Mouse (Mus musculus): ENCODE data around the gene Cpm. TPM values are rescaled to one million over a fixed set of nuclear protein-coding genes. Genes with fewer than 3 reads are reported as not detected.

Gene Cpm
- polyA plus RNA-seq, 1 experiment from 2014 or later = 5.4 TPM

- H3K4me3 ChIP-seq = no peak overlapping the region
- peaks cover 8% of the 10 kb centered on the region for H3K27me3 ChIP-seq (ENCODE audit: low read depth, poor library complexity, severe bottlenecking)
- no peaks in the 10 kb centered on the region for H3K9me3 ChIP-seq (replicated peaks)
- peaks cover 7% of the 10 kb centered on the region; the same call in 1 of the 2 replicates for H3K4me1 ChIP-seq
- H3K27ac ChIP-seq (replicated peaks) = no peak overlapping the region
- no peak for DNase-seq (ENCODE audit: low spot score)
- WGBS = 90% methylated on average over 12 of the region's 12 CpGs
- H3K36me3 ChIP-seq = no peaks in the 10 kb centered on the region
Measured at GRCm38 (mm10) chr10:117621616-117622533, 7.4 kb upstream of the Cpm start.

- peaks cover 22% of the 10 kb centered on the region for H3K27me3 ChIP-seq (ENCODE audit: low read depth, poor library complexity, severe bottlenecking)
- DNase-seq (ENCODE audit: low spot score) = no peak
- H3K9me3 ChIP-seq (replicated peaks) = no peaks in the 10 kb centered on the region
- H3K27ac ChIP-seq (replicated peaks) = no peak overlapping the region
- H3K36me3 ChIP-seq = no peaks in the 10 kb centered on the region
- H3K4me3 ChIP-seq = no peak overlapping the region
- peaks cover 9% of the 10 kb centered on the region for H3K4me1 ChIP-seq
Measured at GRCm38 (mm10) chr10:117623358-117623757, 5.9 kb upstream of the Cpm start.

GRCm38 (mm10) chr10:117624222-117624621 lies 5.1 kb upstream of the Cpm start:
- H3K36me3 ChIP-seq = no peaks in the 10 kb centered on the region
- no peak for DNase-seq (ENCODE audit: low spot score)
- H3K4me3 ChIP-seq = no peak overlapping the region
- no peak overlapping the region for H3K27ac ChIP-seq (replicated peaks)
- WGBS = 60% methylated on average over 3 of the region's 3 CpGs
- no peaks in the 10 kb centered on the region for H3K9me3 ChIP-seq (replicated peaks)
- H3K27me3 ChIP-seq (ENCODE audit: low read depth, poor library complexity, severe bottlenecking) = peaks cover 31% of the 10 kb centered on the region
- H3K4me1 ChIP-seq = peaks cover 18% of the 10 kb centered on the region

- Histone ChIP-seq H3K4me1 (peaks cover 24% of the 10 kb centered on the region), H3K27me3 (ENCODE audit: low read depth, poor library complexity, severe bottlenecking) (peaks cover 38% of the 10 kb centered on the region), H3K4me3 (no peak overlapping the region), H3K36me3 (no peaks in the 10 kb centered on the region), H3K27ac (replicated peaks) (no peak overlapping the region), H3K9me3 (replicated peaks) (no peaks in the 10 kb centered on the region)
- DNase-seq (ENCODE audit: low spot score) = no peak
- WGBS = 77% methylated on average over 9 of the region's 9 CpGs
Measured at GRCm38 (mm10) chr10:117624655-117625497, 4.4 kb upstream of the Cpm start.

- Histone ChIP-seq H3K4me1 (peaks cover 24% of the 10 kb centered on the region), H3K27ac (replicated peaks) (no peak overlapping the region), H3K9me3 (replicated peaks) (no peaks in the 10 kb centered on the region), H3K36me3 (no peaks in the 10 kb centered on the region), H3K27me3 (ENCODE audit: low read depth, poor library complexity, severe bottlenecking) (peaks cover 46% of the 10 kb centered on the region), H3K4me3 (no peak overlapping the region)
- no peak for DNase-seq (ENCODE audit: low spot score)
- 71% methylated on average over 8 of the region's 9 CpGs for WGBS
Measured at GRCm38 (mm10) chr10:117625500-117626296, 3.6 kb upstream of the Cpm start.

- peaks cover 51% of the 10 kb centered on the region for H3K27me3 ChIP-seq (ENCODE audit: low read depth, poor library complexity, severe bottlenecking)
- no peak overlapping the region for H3K27ac ChIP-seq (replicated peaks)
- H3K9me3 ChIP-seq (replicated peaks) = no peaks in the 10 kb centered on the region
- H3K4me1 ChIP-seq = peaks cover 24% of the 10 kb centered on the region
- 85% methylated on average over 3 of the region's 3 CpGs for WGBS
- no peak for DNase-seq (ENCODE audit: low spot score)
- H3K4me3 ChIP-seq = no peak overlapping the region
- H3K36me3 ChIP-seq = no peaks in the 10 kb centered on the region
Measured at GRCm38 (mm10) chr10:117626297-117626613, 3.0 kb upstream of the Cpm start.

GRCm38 (mm10) chr10:117626840-117627615 lies 2.3 kb upstream of the Cpm start:
- Histone ChIP-seq H3K9me3 (replicated peaks) (no peaks in the 10 kb centered on the region), H3K36me3 (no peaks in the 10 kb centered on the region), H3K4me3 (no peak overlapping the region), H3K4me1 (peaks cover 24% of the 10 kb centered on the region), H3K27ac (replicated peaks) (no peak overlapping the region), H3K27me3 (ENCODE audit: low read depth, poor library complexity, severe bottlenecking) (peaks cover 59% of the 10 kb centered on the region)
- DNase-seq (ENCODE audit: low spot score) = no peak
- WGBS = 79% methylated on average over 7 of the region's 7 CpGs

- no peak for DNase-seq (ENCODE audit: low spot score)
- no peaks in the 10 kb centered on the region for H3K36me3 ChIP-seq
- peaks cover 65% of the 10 kb centered on the region for H3K27me3 ChIP-seq (ENCODE audit: low read depth, poor library complexity, severe bottlenecking)
- H3K4me1 ChIP-seq = peaks cover 24% of the 10 kb centered on the region
- H3K27ac ChIP-seq (replicated peaks) = no peak overlapping the region
- 60% methylated on average over 7 of the region's 7 CpGs for WGBS
- no peaks in the 10 kb centered on the region for H3K9me3 ChIP-seq (replicated peaks)
- H3K4me3 ChIP-seq = no peak overlapping the region
Measured at GRCm38 (mm10) chr10:117627616-117627930, 1.7 kb upstream of the Cpm start.

GRCm38 (mm10) chr10:117627949-117628348 lies 1.4 kb upstream of the Cpm start:
- WGBS = 50% methylated on average over 6 of the region's 6 CpGs
- Histone ChIP-seq H3K27ac (replicated peaks) (no peak overlapping the region), H3K36me3 (no peaks in the 10 kb centered on the region), H3K27me3 (ENCODE audit: low read depth, poor library complexity, severe bottlenecking) (peaks cover 65% of the 10 kb centered on the region), H3K4me3 (peak overlapping the region; percentile 68), H3K4me1 (peaks cover 24% of the 10 kb centered on the region), H3K9me3 (replicated peaks) (no peaks in the 10 kb centered on the region)
- DNase-seq (ENCODE audit: low spot score) = no peak

- Histone ChIP-seq H3K9me3 (replicated peaks) (no peaks in the 10 kb centered on the region), H3K27me3 (ENCODE audit: low read depth, poor library complexity, severe bottlenecking) (peaks cover 65% of the 10 kb centered on the region), H3K36me3 (no peaks in the 10 kb centered on the region), H3K4me1 (peaks cover 24% of the 10 kb centered on the region), H3K27ac (replicated peaks) (no peak overlapping the region), H3K4me3 (peak overlapping the region; percentile 68)
- no peak for DNase-seq (ENCODE audit: low spot score)
- WGBS = 1% methylated on average over 25 of the region's 25 CpGs
Measured at GRCm38 (mm10) chr10:117628363-117629168, 734 bp upstream of the Cpm start.

GRCm38 (mm10) chr10:117630176-117630575 lies 876 bp downstream of the Cpm start:
- H3K36me3 ChIP-seq = no peaks in the 10 kb centered on the region
- no peak overlapping the region for H3K27ac ChIP-seq (replicated peaks)
- 30% methylated on average over 8 of the region's 8 CpGs for WGBS
- no peaks in the 10 kb centered on the region for H3K9me3 ChIP-seq (replicated peaks)
- DNase-seq (ENCODE audit: low spot score) = no peak
- peaks cover 24% of the 10 kb centered on the region for H3K4me1 ChIP-seq
- H3K4me3 ChIP-seq = peak overlapping the region; percentile 68; the same call in 1 of the 2 replicates
- H3K27me3 ChIP-seq (ENCODE audit: low read depth, poor library complexity, severe bottlenecking) = peaks cover 65% of the 10 kb centered on the region
